Comparison of ENCODE assay signal across 19 mouse cellular contexts in genomic region chr2:155925213-155925612, GRCm38 (mm10). TPM values are rescaled to one million over a fixed set of nuclear protein-coding genes. Genes with fewer than 3 reads are reported as not detected.
A peak's percentile ranks its signal among the peaks of the same experiment; 100 is the strongest.
DNase-seq lines count a peak whose midpoint lies in the region; TF ChIP-seq lines count a peak whose summit lies in the region.
"Not testable (repeated sequence)": the region's sequence is repeated elsewhere in the genome, so short reads cannot be mapped to it uniquely, and the experiment has no call there.
"Had no signal": no experiment of that assay in that cellular context is flagged by ENCODE, and none has a peak within 500 bp of the region (broad histone marks: within the 10 kb centered on the region; RNA-seq: fewer than 3 reads in every experiment).

No protein-coding gene starts in this region.

- not testable (repeated sequence) for H3K4me3 ChIP-seq in MEL (ENCODE audit: control insufficient read depth in 1 of 2, insufficient read depth in 1 of 2, low read depth in 2 of 2, low read length in 2 of 2)

- not testable (repeated sequence) for TF ChIP-seq CTCF in MEL (IDR thresholded peaks at IDR 0.05 in 2 of 3, conservative IDR thresholded peaks at IDR 0.05 in 1 of 3; ENCODE audit: control insufficient read depth in 1 of 3, insufficient read depth in 1 of 3, low read depth in 2 of 3, low read length in 3 of 3, poor library complexity in 1 of 3, severe bottlenecking in 1 of 3)

- H3K36me3 ChIP-seq in MEL (ENCODE audit: control insufficient read depth in 1 of 2, insufficient read depth in 2 of 2, low read length in 2 of 2), result peaks cover 2 to 37% of the 10 kb centered on the region in 2 experiments

- not testable (repeated sequence) for H3K9ac ChIP-seq in MEL (ENCODE audit: control insufficient read depth, low read depth, low read length, poor library complexity, severe bottlenecking)

- H3K4me1 ChIP-seq in MEL (ENCODE audit: control insufficient read depth in 1 of 2, insufficient read depth in 2 of 2, low read length in 2 of 2), result peaks cover 7 to 27% of the 10 kb centered on the region in 2 experiments

- not testable (repeated sequence) for H3K27ac ChIP-seq in MEL (ENCODE audit: control insufficient read depth, low read depth, low read length)

- H3K27me3 ChIP-seq in MEL (ENCODE audit: control insufficient read depth in 1 of 2, insufficient read depth in 2 of 2, low read length in 2 of 2), result not testable (repeated sequence)

- TF ChIP-seq POLR2A in MEL (IDR thresholded peaks at IDR 0.05; ENCODE audit: control insufficient read depth in 1 of 2, insufficient read depth in 1 of 2, low read depth in 1 of 2, low read length in 2 of 2, poor library complexity in 1 of 2), result not testable (repeated sequence)

- peak; percentile 27 to 47; a peak in 3 of 4 replicates for TF ChIP-seq EP300 in MEL (IDR thresholded peaks at IDR 0.05; ENCODE audit: low read depth in 1 of 2, low read length in 2 of 2)

- H3K9me3 ChIP-seq in MEL (replicated peaks; ENCODE audit: insufficient read depth, low read length), result not testable (repeated sequence)

- DNase-seq in 416B (ENCODE audit: low read depth), result peak; percentile 46
- DNase-seq in MEL (ENCODE audit: low read depth, low spot score), result peak; percentile 53

- TF ChIP-seq RAD21 in MEL (IDR thresholded peaks at IDR 0.05; ENCODE audit: low read depth, low read length), result not testable (repeated sequence)

- peaks cover 49% of the 10 kb centered on the region for H3K79me2 ChIP-seq in MEL (ENCODE audit: control insufficient read depth, insufficient read depth, low read length, poor library complexity)

TF ChIP-seq in MEL, 35 proteins besides CTCF, POLR2A, EP300 and RAD21:
- TF ChIP-seq SIN3A (IDR thresholded peaks at IDR 0.05; ENCODE audit: low read length) (peak; percentile 31; the same call in 1 of the 2 replicates), GATA1 (IDR thresholded peaks at IDR 0.05; ENCODE audit: low read depth, low read length) (peak; percentile 55), ZNF384 (IDR thresholded peaks at IDR 0.05; ENCODE audit: low read depth, low read length) (peak; percentile 93), RCOR1 (IDR thresholded peaks at IDR 0.05; ENCODE audit: low read depth, low read length) (0 out of 2 replicates have a peak, but pooled peaks have one; percentile 53), HCFC1 (IDR thresholded peaks at IDR 0.05; ENCODE audit: low read depth, low read length) (0 out of 2 replicates have a peak, but pooled peaks have one; percentile 19), TBP (IDR thresholded peaks at IDR 0.05; ENCODE audit: low read depth, low read length) (0 out of 2 replicates have a peak, but pooled peaks have one; percentile 21), ETS1 (IDR thresholded peaks at IDR 0.05; ENCODE audit: low read depth, low read length) (0 out of 2 replicates have a peak, but pooled peaks have one; percentile 17)
TF ChIP-seq in MEL: peak in this region for 7; not testable (repeated sequence) for 28.

RNA-seq across cellular contexts. Expression of gene Uqcc1, which starts 4.9 kb away (rescaled TPM):
- 83.1 and 87.1 TPM in 2 replicates for total RNA-seq in MEL (2012; rRNA removed)
- polyA plus RNA-seq in MEL (2012; ENCODE audit: insufficient read depth in 1 of 2, insufficient read length in 2 of 2, low read depth in 1 of 2, low replicate concordance in 2 of 2, missing spikeins in 1 of 2), result 10 to 100 TPM in 1 of 2 experiments, not detected in 1; 61.0 TPM

RNA-seq across cellular contexts. Expression of gene Gm15557, which starts 15.3 kb away (rescaled TPM):
- total RNA-seq in MEL (2012; rRNA removed), result not detected in 2 replicates
- not detected for polyA plus RNA-seq in MEL (2012; ENCODE audit: insufficient read depth in 1 of 2, insufficient read length in 2 of 2, low read depth in 1 of 2, low replicate concordance in 2 of 2, missing spikeins in 1 of 2)
- total RNA-seq: adrenal gland, adult 18-20 months; adrenal gland, adult 2 months; adrenal gland, adult 8-10 months; adrenal gland, postnatal 10 days; adrenal gland, postnatal 14 days; adrenal gland, postnatal 25 days; adrenal gland, postnatal 36 days; adrenal gland, postnatal 4 days; CH12.LX; ES-E14 had no signal
- polyA plus RNA-seq: activated CD4-positive, CD25-positive, alpha-beta regulatory T cell, adult 4 months; adrenal gland, adult 2 months; brain, embryonic 14.5 days; C2C12; CD4-positive, CD25-positive, alpha-beta regulatory T cell, adult 4 months; cerebellum, adult 2 months; Patski had no signal

RNA-seq across cellular contexts. Expression of gene Gdf5, which starts 20.0 kb away (rescaled TPM):
- not detected in 2 replicates for total RNA-seq in MEL (2012; rRNA removed)
- polyA plus RNA-seq in MEL (2012; ENCODE audit: insufficient read depth in 1 of 2, insufficient read length in 2 of 2, low read depth in 1 of 2, low replicate concordance in 2 of 2, missing spikeins in 1 of 2), result under 1 TPM in 1 of 2 experiments, not detected in 1; 0.06 TPM
- total RNA-seq: CH12.LX had no signal
- polyA plus RNA-seq: activated CD4-positive, CD25-positive, alpha-beta regulatory T cell, adult 4 months; C2C12; CD4-positive, CD25-positive, alpha-beta regulatory T cell, adult 4 months; G1E had no signal

RNA-seq across cellular contexts. Expression of gene Cep250, which starts 31.0 kb away (rescaled TPM):
- total RNA-seq in MEL (2012; rRNA removed), result 9.8 and 12.8 TPM in 2 replicates
- 10 to 100 TPM in 1 of 2 experiments, not detected in 1; 16.4 TPM for polyA plus RNA-seq in MEL (2012; ENCODE audit: insufficient read depth in 1 of 2, insufficient read length in 2 of 2, low read depth in 1 of 2, low replicate concordance in 2 of 2, missing spikeins in 1 of 2)
